Mouse (Mus musculus) v-Abl transformed pro-B cells (cell line): Measurements from ENCODE around the gene Pom121l2.

ENCODE experiments used
- in situ Hi-C, 2 experiments: fragments of 400-800 bp; cut with MboI; formaldehyde crosslinking; loops; one replicate each; pipeline ENCODE4 v1.15.1; 2025; ENCODE audit not compliant: unreplicated experiment in 2 of 2

The Pom121l2 gene

DNA sequence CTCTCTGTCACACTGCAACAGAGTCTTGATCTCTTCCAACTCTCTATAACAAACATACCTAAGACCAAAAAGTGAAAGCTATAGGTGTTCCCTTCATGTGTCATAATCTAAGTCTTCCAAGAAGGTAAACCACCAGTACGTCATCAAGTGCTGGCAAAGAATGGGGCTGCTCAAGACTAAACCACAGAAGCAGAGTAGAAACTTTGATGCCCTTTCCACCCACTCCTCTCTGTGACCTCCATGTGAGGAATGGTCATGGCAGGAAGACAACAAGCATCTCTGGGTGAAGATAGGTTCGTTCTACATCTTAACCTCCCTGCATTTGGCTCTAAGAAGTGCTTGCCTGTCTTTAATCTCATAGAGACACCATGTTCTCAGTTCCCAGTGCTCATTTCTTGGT is 3.5 kb downstream of the Pom121l2 start:
- in situ Hi-C loops = no loop called here

DNA sequence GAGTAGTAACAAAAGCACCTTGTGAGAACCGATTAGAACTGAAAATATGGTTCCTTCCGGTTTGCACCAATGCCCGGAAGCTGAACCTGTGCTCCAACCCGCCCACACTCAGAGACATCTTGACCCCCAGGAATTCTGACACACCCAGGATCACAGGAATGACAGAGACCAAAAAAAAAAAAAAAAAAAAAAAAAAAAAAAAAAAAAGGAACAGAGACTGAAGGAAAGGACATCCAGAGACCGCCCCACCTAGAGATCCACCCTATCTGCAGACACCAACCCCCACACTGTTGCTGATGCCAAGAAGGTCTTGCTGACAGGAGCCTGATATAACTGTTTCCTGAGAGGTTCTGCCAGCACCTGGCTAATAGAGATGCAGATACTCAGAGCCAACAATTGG is 11.6 kb downstream of the Pom121l2 start:
- in situ Hi-C loops = no loop called here

DNA sequence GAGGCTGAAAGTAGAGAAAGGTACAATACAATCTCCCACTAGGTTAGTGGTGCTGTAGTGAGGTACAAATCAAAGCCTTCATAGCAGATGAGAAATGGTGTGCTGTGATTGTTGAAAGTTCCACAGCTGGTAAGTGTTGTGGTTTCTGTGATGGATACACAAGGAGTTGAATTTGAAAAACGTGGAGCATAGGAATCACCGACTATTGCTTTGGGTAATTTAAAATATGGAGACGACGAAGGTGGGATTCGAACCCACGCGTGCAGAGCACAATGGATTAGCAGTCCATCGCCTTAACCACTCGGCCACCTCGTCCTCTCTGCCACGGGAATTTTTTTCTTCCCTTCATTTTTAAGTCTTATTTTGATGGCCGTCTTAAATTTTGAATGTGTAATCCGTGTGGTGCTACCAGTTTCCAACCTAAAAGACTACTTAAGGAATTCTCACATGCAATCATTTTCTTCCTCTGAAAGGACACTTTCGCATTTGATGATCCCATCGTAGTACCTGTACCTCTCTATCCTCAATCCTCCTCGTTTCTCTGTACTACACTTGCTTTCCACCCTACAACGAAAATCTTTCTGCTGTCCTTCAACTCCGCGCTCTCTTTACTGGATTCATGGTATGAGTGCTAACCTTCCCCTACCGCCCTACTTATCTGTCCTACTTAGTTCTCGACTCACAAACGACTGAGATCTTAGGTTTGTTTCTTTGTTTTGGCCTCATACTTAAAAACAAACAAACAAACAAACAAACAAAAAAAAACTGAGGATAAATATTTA is 13.2 kb downstream of the Pom121l2 start:
- in situ Hi-C loops = no loop called here

DNA sequence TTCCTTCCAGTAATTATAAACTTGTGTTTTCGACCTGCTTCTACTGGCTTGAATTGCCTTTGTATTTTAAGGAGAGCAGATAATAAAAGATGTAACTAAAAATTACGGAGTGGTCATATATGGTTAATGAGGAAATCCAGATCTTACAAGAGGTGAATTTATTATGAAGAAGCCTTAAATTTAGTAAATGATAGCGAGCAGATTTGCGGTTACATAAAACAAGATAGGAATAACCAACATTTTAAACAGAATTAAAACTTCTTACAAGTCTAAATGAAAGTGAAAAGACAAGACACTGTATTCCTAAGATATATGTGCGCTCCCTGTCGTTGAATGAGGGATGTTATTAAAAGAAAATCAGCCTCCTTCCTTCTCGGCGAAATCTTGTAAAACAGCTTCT is 13.9 kb downstream of the Pom121l2 start:
- in situ Hi-C loops = no loop called here

DNA sequence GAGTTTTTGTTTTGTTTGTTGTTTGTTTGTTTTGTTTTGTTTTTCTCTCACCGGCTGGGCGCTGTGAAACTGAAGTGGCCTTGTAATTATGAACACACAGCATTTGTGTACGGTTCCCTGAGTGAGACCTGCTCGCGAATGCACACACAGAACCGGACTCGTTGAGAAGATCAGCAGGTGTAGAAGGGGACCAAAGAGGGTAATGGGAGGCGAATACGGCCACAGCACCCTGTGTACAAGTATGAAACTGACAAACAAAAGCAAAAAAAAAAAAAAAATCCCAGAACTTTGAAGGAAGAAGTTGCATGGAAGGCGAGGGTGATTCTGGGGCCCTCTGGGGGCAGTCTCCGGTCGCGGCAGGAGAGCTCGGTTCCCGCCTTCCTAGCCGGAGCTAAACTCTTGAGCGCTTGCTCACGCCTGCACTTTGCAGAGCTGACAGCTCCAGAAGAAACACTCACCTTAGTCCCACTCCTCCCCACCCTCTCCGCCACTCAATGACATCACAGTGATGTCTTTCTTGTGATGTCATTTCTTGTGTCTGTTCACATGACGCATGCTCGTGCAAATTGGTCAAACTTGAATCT is 14.4 kb downstream of the Pom121l2 start:
- in situ Hi-C loops = no loop called here

DNA sequence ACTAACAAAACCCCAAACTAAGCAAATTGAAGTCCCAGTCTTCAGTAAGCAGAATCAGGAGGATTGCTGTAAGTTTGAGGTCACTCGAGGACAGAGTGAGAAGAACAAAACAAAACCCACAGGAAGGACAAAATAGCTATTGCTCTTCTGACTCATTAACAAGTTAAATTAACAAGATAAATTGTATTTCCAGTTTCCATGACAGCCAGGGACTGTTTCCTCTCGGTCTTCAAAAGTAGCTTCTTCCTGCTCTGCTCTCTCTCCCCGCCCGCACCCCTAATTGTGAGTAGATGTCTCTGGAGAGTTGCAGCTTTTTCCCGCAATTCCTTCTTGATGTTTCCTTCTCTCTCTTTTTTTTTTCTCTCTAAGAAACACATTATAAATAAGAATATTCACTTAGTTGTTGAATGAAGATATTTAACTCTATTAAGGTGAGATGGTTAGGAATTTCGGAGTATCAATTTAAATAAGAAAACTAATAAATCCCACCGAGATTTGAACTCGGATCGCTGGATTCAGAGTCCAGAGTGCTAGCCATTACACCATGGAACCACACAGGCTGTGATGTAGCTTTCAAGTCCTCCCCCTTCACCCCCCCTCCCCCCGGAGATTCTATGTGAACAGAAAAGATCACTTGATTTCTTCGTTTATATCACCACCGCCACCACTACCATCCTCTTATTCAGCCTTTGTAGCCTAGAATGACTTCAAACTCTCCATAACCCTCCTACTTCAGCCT is 15.3 kb downstream of the Pom121l2 start:
- in situ Hi-C loops = no loop called here

DNA sequence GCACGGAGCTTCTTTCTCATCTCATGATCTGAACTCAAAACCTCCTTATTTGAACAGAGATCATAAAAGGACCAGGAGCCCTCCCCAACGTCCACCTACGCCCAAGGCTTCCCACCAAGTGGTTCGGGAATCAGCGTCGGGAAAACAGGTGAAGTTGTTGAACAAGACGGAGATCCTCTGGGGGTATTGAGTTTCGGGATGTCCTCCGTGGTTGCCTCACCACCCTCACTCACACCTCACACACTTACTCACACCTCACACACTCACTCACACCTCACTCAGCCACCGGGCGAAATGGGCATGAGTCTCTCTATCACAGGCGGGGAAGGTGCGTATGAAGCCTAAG is 15.8 kb downstream of the Pom121l2 start:
- in situ Hi-C loops = no loop called here

DNA sequence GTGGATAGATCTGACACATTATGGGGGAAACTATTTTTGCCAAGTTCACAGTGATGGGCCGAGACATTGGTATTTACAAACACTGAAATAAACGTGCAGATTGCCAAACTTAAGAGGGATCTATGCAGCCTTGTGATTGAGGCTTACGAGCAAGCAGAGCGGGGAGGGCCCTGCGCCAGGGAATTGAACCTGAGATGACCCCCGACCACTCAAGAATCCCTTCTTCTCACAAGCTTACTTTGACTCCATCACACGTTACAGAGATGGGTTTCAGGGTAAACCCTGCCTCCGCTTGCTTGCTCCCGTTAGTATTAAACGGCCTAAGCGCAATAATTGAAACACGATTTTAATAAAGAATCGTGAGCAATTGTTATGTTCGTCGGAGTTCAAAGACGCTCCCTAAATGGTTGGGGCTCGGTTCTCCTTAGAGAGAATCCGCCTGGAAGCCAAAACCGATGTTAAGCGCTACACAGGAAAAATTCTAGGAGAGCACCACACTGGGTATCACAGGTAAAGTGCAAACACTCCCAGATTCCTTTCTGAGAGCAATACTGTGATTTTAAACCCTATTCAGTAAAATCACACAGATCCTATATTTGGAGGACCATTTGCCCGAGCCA is 16.3 kb downstream of the Pom121l2 start:
- in situ Hi-C loops = no loop called here

DNA sequence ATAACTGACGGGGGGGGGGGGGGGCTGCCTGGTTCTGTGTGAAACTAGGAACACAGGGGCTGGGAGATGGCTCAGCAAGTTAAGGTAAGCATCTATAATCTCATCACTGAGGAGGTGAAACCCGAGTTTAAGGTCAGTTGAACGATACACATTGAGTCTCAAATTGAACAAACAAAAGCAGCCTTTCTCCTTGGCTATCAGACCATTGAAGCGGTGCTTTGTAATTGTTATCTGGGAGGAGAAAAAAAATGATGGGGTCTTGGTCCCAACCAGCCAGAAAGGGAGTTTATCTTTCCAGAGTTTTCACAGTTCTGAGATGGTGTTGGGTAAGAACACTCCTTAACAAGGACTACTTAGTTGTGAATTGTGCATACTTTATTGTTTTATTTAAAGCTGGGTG is 16.8 kb downstream of the Pom121l2 start:
- in situ Hi-C loops = no loop called here

DNA sequence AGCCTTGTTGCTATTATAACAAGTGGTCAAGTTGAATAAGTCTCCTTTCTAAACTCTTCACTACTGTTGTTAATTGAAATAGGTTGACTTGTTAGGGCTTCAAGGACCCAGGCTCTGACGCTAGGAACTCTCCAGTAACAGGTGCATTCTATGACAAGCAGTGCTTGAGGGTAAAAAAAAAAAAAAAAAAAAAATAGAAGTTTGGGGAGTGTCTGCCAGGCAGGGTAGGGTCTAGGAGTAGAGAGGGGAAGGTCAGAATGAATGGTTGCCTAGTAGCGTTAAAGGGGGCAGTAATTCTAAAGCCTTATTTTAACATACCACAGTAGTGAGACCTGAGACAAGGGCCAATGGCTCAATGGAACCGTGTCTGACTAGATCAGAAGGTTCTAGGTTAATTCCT is 17.4 kb downstream of the Pom121l2 start:
- in situ Hi-C loops = no loop called here

DNA sequence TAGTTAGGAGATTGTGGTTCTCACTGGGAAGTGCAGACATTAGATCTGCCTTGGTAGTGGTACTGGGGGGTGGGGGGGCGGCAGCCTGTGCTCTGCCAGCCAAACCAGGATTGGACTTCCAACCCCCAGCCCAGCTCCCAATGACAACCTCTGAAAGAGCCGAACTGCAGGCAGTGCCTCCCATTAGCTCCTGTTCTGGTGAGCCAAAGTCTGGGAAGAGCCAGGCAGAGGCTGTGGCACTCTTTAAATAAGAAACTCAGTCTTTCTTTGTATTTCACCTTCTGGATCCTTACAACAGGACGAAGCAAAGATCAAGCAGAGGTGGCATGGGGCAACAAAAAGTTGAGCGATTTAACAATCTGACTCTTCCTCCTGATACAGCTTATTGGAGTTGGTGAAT is 18.2 kb downstream of the Pom121l2 start:
- in situ Hi-C loops = no loop called here

DNA sequence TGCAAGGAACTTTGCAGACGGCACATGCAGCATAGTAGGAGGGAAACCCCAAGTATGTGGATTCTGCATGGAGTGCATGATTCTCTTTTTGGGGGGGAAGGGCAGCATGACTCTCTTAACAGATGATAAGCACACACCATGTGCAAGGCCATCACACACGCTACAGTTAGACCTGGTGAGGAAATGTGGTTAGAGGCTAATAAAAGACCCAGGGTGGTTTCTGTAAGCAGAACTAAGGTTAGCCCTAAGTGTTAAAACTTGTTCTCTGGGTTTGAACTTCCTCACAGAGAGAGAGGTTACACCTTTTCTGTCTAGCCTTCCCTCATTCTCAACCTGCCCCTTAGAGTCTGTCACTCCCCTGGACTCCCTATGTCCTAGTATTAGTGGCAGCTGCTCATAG is 20.4 kb downstream of the Pom121l2 start:
- in situ Hi-C loops = no loop called here

DNA sequence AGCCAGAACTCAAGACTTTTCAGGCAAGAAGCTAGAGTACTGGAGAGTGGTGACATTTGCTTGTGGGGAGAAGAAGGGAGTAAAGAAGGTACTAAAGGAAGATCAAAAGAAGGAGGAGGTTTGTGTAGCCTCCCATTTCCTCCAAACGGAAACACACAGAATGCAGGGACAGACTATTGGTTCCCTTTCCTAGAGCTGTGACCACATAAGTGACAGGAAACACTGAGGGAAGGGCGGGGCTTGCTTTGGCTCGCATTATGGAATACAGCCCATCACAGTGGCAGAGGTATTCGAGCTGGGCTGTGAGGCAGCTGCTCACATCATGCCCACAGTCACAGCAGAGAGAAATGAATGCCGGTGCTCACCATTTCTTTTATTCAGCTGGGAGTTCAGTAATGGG is 20.8 kb downstream of the Pom121l2 start:
- in situ Hi-C loops = no loop called here

DNA sequence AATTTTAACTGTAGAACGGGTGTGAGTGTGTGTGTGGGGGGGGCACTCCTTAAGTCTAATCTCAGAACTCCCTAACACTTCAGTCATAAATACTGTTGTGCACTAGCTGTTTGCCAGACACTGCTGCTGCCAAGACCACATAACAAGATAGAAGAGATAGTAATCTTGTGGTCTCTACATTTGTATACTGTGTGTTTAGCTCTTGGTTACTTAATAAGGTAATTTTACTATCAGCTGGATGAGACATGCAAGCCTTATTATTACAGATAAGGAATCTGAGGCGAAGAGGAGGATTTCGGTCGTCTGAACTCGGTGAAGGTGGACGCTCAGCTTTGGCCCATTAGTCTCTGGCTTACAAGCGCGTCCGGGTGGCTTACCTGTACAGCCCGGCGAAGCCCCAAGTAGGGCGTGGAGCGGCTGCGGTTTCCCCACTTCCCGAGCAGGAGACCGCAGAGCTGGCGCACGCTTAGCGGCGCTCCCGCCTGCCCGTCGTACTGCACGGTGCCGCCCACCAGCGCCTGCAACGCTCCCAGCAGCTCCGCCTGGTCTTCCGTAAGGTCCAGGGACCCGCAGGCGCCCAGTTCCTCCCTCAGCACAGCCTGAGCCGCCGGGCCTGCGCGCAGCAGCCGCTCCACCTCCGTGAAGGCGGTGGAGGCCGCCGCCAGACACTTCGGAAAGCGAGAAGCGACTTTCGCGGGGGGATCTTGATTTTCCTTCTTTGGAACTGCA is 24.8 kb downstream of the Pom121l2 start:
- in situ Hi-C loops = no loop called here

DNA sequence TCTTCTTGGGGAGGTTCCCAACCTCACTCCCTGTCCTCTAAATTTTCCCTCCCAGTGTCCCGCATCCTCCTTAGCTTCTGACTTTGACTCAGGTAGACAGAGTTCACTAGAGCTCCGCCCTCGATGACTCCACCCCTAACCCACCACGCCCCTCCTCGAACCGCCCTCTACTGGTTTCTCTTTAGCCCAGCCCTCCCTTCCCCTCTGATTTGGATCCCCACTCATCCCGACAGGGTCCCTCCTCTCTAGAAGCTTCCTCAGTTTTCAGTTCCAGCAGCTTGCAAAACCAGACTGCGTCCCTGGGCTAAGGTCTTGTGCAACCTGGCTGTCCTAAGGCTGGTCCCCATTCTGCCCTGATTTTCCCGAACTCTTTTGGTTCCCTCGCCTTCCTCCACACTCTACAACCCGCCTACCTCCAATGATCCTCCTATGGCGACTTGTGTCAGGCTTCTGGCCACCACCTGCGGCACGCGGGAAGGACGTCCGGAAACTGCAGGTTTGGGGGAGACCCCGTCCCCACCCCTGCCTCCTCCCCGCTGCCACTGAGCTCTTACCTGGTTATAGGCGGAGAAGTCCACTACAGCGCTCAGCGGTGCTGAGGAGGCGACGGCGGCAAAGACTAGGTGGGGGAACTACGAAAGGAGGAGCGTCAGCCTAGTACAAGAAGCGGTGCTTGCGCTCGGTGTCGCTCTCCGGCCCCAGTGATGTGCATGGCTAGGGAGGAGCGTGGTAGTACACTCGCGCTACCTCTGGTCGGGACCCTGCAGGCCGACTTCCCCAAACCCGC is 25.5 kb downstream of the Pom121l2 start:
- in situ Hi-C loops = no loop called here

DNA sequence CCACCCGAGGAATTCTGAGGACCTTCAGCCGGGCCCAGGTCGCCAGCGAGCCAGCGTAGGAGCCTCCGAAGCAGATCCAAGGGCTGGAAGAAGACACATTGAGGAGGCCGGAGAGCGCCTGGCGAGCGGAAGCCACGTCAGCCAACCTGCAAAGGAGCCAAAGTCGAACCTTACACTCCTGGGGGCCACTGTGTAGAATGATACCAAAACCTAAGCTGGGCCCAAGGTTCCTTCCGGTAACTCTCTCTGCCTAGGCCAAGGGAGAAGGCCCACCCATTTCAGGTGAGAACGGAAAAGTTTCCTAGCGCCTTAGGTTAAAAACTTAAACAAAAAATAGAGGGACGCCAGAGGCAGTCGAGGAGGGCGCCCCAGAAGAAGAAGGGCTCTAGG is 26.1 kb downstream of the Pom121l2 start:
- in situ Hi-C loops = no loop called here

DNA sequence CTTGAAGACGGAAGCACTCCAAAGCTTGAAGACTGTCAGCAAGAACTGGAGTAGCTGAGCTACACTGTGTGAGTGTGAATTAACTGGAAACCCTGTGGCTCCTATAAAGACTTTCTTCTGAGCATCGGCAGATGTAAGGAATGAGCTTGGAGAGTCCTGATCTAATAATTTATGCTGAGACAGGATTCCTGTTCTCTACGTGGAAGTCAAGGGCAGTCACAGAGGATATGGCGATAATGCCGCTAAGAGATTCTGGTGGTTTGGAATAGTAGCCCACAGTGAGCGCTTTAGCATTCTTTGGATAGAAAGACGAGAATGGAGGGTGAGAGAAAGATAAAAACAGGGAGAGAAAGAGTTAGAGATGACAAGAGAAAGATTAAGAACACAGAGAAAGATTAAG is 26.9 kb downstream of the Pom121l2 start:
- in situ Hi-C loops = no loop called here

DNA sequence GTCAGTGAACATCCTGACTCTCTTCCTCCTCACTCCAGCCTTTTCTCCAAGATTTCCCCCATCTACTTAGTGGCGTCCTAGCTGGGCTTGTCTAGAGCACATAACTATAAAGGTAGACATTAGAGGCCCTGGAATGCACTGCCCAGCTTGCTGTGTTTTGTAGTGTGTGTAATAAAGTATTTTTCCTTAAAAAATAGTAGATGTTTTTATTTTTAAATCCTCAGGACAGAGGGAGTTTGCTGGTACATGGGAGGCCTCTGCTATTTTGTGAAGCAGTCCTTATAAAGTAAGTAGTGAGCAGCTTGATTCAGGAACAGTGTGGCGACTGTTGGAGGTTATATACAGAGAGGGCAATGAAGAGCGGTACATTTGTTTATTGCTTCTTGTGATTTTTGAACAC is 27.7 kb downstream of the Pom121l2 start:
- in situ Hi-C loops = no loop called here

DNA sequence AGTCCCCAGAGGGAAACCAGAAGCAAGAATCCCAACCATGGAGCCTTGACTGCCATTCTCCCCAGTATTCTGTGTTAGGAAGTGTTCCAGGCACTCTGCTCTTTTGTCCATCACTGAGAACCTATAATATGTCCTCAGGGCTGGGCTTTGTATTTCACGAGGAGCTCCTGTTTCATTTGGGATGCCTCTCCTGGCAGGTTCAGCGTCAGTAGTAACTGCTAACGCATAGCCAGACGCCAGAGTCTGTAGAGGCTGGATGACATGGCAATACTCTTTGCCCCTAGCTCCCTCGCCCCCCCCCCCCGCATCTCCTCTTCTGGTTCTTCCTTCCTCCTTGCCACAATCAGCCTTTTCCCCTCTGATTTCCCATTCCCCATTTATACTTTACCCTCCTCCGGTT is 28.6 kb downstream of the Pom121l2 start, which contains the start of gene Prss16:
Gene Prss16 (minus strand): TSS at position 101 of the 400 bp plus-strand sequence.
- in situ Hi-C loops = no loop called here

DNA sequence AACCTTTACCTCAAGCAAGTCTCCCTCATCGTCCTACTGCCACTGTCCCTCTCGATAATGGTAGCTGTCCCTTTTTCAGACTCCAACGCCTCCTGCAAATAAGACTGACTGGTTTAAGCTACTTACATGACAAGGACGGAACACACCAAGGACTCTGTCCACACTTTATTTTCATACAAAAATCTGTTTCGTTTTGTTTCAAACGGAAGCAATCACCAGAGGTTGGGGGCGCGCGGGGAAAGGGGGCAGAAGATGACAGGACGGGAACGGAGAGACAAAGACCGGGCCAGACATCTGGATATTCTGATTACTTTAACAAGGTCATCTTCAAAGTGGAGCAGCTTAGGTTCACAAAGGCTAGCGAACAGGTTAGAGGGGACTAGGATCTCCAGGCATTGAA is 32.7 kb downstream of the Pom121l2 start:
- in situ Hi-C loops = no loop called here
